Mouse (Mus musculus) neural tube, embryonic 15.5 days (tissue): ENCODE data around the gene Sbf2. TPM values are rescaled to one million over a fixed set of nuclear protein-coding genes. Genes with fewer than 3 reads are reported as not detected.

ENCODE experiments used
- ATAC-seq: fragments of 200-750 bp; cut with Nextera tagmentation; 2 replicates; pipeline ENCODE4 v1.8.0; 2017; ENCODE audit warnings: mild to moderate bottlenecking, moderate TSS enrichment, moderate library complexity; ENCODE audit not compliant: low FRiP score
- H3K27ac ChIP-seq: fragments of 300-500 bp; sonication (generic); replicated peaks from 2 replicates; pipeline ENCODE4 v1.5.1; 2015; ENCODE audit warnings: mild to moderate bottlenecking, inconsistent platforms
- H3K27me3 ChIP-seq: fragments of 300-500 bp; sonication (generic); replicated peaks from 2 replicates; pipeline ENCODE4 v1.6.1; 2015; ENCODE audit warnings: inconsistent platforms
- H3K36me3 ChIP-seq: fragments of 300-500 bp; sonication (generic); 2 replicates; pipeline ENCODE4 v1.6.1; 2015; ENCODE audit warnings: inconsistent platforms
- H3K4me1 ChIP-seq: fragments of 300-500 bp; sonication (generic); 2 replicates; pipeline ENCODE4 v1.6.1; 2015; ENCODE audit warnings: inconsistent platforms
- H3K4me2 ChIP-seq: fragments of 300-500 bp; sonication (generic); 2 replicates; pipeline ENCODE4 v1.6.1; 2015; ENCODE audit warnings: inconsistent platforms, mild to moderate bottlenecking, moderate library complexity
- H3K4me3 ChIP-seq: fragments of 300-500 bp; sonication (generic); replicated peaks from 2 replicates; pipeline ENCODE4 v1.5.1; 2015; ENCODE audit warnings: mild to moderate bottlenecking, inconsistent platforms
- H3K9ac ChIP-seq: fragments of 300-500 bp; sonication (generic); replicated peaks from 2 replicates; pipeline ENCODE4 v1.6.1; 2015; ENCODE audit warnings: mild to moderate bottlenecking, inconsistent platforms
- H3K9me3 ChIP-seq: fragments of 300-500 bp; sonication (generic); replicated peaks from 2 replicates; pipeline ENCODE4 v1.6.1; 2016; ENCODE audit warnings: inconsistent platforms
- WGBS: fragments of 180-500 bp; shearing (Covaris S2); methylation state at CpG from one replicate; pipeline ENCODE4 v1.1.7; 2015; ENCODE audit warnings: mixed read lengths; 5-methylcytosine and 5-hydroxymethylcytosine counted together
- polyA plus RNA-seq: library from polyadenylated mRNA; unstranded; fragments of >200 nt; fragmentation: Nextera tagmentation; extraction: Ambion mirVana; gene quantifications from 2 replicates; pipeline ENCODE4 v1.2.1, GENCODE M21; 2015

Gene Sbf2
- polyA plus RNA-seq, 1 experiment from 2014 or later, result 51.3 TPM

DNA sequence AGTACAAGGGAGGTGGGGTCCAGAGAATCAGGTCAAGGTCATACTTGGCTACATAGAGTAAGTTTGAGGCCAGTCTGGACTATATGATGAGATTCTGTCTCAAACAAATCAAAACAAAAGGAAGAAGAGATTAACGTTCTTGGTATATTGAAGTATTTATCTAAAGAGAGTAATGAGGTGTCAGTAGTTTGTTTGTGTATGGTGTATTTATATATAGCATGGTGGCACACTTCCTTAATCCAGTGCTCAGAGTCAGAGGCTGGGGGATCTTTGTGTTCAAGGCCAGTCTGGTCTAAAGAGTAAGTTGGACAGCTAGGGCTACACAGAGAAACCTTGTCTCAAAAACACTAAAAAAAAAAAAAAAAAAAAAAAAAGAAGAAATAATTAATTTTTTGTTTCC lies 351.2 kb downstream of the Sbf2 start:
- no peak overlapping the region for H3K27ac ChIP-seq
- WGBS, result 85% methylated on average over 1 of the region's 1 CpGs
- no peaks in the 10 kb centered on the region for H3K9me3 ChIP-seq
- no peak overlapping the region for H3K4me3 ChIP-seq
- H3K4me2 ChIP-seq, result no peak overlapping the region
- H3K36me3 ChIP-seq, result no peaks in the 10 kb centered on the region
- no peak overlapping the region for H3K9ac ChIP-seq
- H3K27me3 ChIP-seq, result no peaks in the 10 kb centered on the region
- peaks cover 3% of the 10 kb centered on the region; the same call in 1 of the 2 replicates for H3K4me1 ChIP-seq
- ATAC-seq, result no peak

DNA sequence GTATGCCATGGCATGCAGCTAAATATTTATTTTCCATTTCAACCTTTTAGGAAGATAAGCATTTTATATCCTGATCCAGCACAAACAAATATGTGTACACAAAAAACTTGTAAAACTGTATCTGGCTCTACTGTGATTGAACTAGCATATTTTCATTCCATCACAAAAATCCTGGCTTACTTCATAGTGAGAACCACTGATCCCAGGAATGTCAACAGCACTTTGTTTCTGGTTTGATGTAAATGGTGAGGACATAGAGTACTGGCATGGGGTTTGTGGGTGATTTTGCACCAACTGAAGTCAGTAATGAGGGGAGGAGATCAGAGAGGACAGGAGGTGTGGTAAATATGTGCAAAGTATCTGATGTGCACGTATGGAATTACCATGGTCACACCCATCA lies 352.1 kb downstream of the Sbf2 start:
- no peak overlapping the region for H3K27ac ChIP-seq
- no peak overlapping the region for H3K4me3 ChIP-seq
- no peak overlapping the region for H3K9ac ChIP-seq
- WGBS, result 82% methylated on average over 1 of the region's 1 CpGs
- H3K27me3 ChIP-seq, result no peaks in the 10 kb centered on the region
- ATAC-seq, result no peak
- H3K4me2 ChIP-seq, result no peak overlapping the region
- peaks cover 3% of the 10 kb centered on the region; the same call in 1 of the 2 replicates for H3K4me1 ChIP-seq
- H3K9me3 ChIP-seq, result no peaks in the 10 kb centered on the region
- no peaks in the 10 kb centered on the region for H3K36me3 ChIP-seq

DNA sequence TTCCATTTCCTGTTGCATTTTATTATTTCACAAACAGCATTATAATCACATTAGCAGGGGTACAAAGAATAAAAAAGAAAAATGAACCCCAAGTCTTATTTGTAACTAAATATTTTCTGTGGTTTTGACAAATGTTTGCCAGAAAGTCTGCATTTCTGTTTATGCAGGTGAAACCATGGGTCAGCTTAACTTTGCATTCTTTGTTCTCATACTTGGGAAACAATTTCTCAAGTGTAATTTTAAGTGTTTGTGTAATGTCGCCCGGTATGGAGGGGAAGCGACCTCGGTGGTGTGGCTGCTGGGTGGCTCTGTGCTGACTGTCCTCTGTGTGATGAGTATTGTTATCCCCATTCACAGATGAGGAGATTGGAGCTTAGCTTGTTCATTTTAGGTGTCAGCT lies 352.9 kb downstream of the Sbf2 start:
- no peak overlapping the region for H3K4me2 ChIP-seq
- WGBS, result 93% methylated on average over 4 of the region's 4 CpGs
- no peak overlapping the region for H3K27ac ChIP-seq
- no peaks in the 10 kb centered on the region for H3K36me3 ChIP-seq
- H3K4me1 ChIP-seq, result peaks cover 3% of the 10 kb centered on the region; the same call in 1 of the 2 replicates
- no peak overlapping the region for H3K4me3 ChIP-seq
- H3K27me3 ChIP-seq, result no peaks in the 10 kb centered on the region
- no peaks in the 10 kb centered on the region for H3K9me3 ChIP-seq
- no peak overlapping the region for H3K9ac ChIP-seq
- no peak for ATAC-seq

DNA sequence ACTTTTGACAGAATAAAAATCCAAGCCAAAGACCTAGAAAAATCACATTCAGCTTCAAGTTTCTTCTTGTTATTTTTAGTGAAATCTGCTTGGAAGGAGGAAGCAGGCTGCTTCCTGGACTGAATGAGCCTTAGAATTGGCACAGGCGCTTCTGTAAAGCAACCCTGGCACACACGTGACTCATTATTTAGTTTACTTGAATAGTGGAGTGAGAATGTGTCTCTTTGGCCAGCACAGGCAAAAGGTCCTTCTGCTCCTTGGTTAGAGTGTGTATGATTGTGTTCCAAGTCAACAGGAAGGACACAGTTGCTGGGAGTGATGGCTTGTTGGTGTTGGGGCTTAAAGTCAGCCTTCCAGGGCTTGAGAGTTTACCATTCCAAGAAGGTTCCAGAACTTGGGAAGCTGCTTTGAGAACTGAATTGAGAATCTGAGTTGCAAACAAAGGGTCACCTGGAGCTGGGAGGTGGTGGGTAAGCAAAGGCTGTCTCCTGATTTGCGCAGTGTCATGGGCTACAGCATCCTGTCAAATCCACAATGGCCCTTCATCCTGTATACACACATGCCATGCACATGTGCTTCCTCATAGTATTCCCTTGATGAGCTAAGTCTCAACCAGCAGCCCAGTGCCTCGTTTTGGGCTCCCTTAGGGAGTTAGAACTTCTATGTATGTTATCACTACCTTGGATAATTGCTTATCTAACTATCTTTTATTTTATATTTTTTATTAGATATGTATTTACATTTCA lies 354.6 kb downstream of the Sbf2 start:
- Histone ChIP-seq H3K4me3 (no peak overlapping the region), H3K36me3 (no peaks in the 10 kb centered on the region), H3K4me2 (no peak overlapping the region), H3K9me3 (no peaks in the 10 kb centered on the region), H3K27me3 (no peaks in the 10 kb centered on the region), H3K4me1 (peaks cover 3% of the 10 kb centered on the region; the same call in 1 of the 2 replicates), H3K27ac (no peak overlapping the region), H3K9ac (no peak overlapping the region)
- 73% methylated on average over 4 of the region's 4 CpGs for WGBS
- no peak for ATAC-seq

DNA sequence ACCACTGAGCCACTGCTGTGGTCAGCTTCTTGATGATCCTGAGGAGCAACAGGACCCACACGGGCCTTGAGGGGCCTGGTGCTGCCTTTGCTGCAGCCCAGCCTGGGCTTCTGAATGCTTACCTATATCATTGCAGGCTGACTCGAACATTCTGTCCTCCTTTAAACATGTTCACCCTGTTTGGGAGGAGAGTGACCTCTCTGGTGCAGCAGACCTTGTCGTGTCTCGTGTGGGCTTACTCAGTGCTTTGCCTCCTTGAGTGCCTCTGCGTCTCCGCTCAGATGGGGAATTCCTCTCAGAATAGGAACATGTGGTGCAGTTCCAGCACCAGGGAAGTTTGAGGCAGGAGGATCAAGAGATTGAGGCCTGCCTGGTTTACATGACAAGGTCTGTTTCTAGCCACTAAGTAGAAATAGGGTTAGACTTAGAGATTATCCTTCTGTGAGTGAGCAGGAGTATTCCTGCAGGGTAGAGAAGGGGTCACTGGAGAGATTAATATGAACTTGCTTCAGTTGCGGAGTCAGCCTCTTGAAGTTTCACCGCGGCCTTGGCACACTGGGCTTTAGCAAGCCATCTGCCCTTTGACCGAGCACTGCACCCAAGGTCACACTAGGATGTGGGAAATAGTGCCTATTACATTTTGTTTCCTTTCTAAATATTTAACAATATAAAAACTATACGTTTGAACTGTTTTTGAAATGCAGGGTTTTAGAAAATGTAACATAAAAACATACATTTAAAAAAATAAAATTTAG lies 356.3 kb downstream of the Sbf2 start:
- Histone ChIP-seq H3K4me3 (no peak overlapping the region), H3K9me3 (no peaks in the 10 kb centered on the region), H3K36me3 (no peaks in the 10 kb centered on the region), H3K27ac (no peak overlapping the region), H3K4me1 (peaks cover 3% of the 10 kb centered on the region; the same call in 1 of the 2 replicates), H3K4me2 (no peak overlapping the region), H3K9ac (no peak overlapping the region), H3K27me3 (no peaks in the 10 kb centered on the region)
- no peak for ATAC-seq
- 87% methylated on average over 11 of the region's 11 CpGs for WGBS

Other genes starting within 250 kb of the Sbf2 start
- gene Adm, start 12.7 kb upstream of the Sbf2 start, polyA plus RNA-seq, result 4.3 and 6.8 TPM in 2 replicates
- 12.0 and 12.6 TPM in 2 replicates for gene Ampd3, start 153.3 kb upstream of the Sbf2 start, polyA plus RNA-seq
- 35.2 and 35.8 TPM in 2 replicates for gene Rnf141, start 229.5 kb upstream of the Sbf2 start, polyA plus RNA-seq
- gene Lyve1, start 248.3 kb upstream of the Sbf2 start, polyA plus RNA-seq, result 5.7 and 6.7 TPM in 2 replicates